Mouse (Mus musculus) heart, postnatal 36 days (tissue): ENCODE results near the gene Cx3cr1. TPM values are rescaled to one million over a fixed set of nuclear protein-coding genes. Genes with fewer than 3 reads are reported as not detected.
A peak's percentile ranks its signal among the peaks of the same experiment; 100 is the strongest.
"Not testable (repeated sequence)": the region's sequence is repeated elsewhere in the genome, so short reads cannot be mapped to it uniquely, and the experiment has no call there.

Experiments
- DNase-seq, 2 experiments: peaks; one replicate each; pipeline ENCODE4 v3.0.0; 2021 to 2022
- intact Hi-C: fragments of 180-260 bp; cut with DNase I; formaldehyde crosslinking; loops from one replicate; pipeline ENCODE4 v1.15.1; 2025
- total RNA-seq, 2 experiments: library from RNA; stranded (reverse); gene quantifications; 2 replicates each; pipeline ENCODE4 v1.2.3; 2021

The Cx3cr1 gene
- total RNA-seq, result 1 to 10 TPM; 3.1 to 5.4 TPM

DNA sequence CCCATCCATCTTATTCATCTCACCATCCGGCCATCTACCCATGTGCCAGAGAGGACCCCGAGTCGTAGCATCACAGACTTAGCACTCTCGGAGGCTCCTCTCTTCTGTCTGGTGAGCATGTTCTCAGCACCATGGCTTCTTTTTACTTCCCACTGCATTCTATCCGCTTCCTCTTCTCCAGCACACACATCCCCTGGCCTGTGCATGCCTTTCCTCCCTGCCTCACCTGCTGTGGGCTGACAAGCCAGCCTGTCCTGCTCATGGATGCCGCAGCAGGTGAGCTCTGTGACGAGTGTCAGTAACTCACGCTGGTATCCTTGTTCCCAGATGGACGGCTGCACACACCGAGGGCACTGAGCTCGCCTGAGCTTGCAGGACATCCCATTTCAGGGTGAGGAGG is at the start of gene Cx3cr1:
Gene Cx3cr1, minus strand, starts transcription at position 101 of the 400 bp plus-strand sequence.
- intact Hi-C loops, result loop anchor here (5.0 kb wide), 1 partner anchor 157 kb away; no protein-coding TSS in a partner anchor
- DNase-seq, result no peak

DNA sequence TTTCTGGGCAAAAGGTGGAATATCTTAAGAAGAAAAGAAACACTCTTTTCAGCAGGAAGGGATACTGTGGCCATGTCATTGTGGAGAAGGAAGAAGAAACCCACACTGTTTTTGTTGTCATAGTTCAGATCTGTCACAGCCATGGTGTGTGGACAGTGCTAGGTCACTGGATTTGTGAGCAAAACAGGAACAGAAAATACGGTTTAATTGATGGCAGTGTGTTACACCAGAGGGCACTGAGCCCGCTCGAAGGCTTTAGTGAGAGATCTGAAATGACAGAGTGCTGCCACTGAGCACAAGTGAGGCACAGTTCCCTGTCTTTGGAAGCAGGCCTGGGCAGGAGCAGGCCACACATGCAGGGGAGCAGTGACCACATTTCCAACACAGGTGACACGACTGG is 48.5 kb upstream of the Cx3cr1 start:
- intact Hi-C loops, result no loop called here
- DNase-seq, result no peak

DNA sequence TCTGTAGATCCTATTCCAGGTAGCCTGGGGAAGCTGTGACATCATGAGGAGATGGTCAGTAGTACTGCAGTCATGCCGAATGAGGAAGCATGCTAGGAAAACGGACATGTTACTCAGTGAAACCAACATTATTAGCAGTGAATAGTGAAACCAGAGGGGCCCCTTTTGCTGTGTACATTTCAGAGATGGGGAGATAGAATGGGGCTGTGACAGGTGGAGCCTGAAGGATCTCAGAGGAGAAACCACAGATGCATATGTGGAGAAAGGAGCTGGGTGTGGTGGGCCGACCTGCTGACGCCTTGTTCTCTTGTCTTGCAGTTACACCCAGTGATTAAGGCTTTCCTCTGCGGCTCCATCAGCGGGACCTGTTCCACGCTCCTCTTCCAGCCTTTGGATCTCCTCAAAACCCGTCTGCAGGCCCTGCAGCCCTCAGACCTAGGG is 46.5 kb upstream of the Cx3cr1 start:
- DNase-seq, result no peak
- intact Hi-C loops, result no loop called here

DNA sequence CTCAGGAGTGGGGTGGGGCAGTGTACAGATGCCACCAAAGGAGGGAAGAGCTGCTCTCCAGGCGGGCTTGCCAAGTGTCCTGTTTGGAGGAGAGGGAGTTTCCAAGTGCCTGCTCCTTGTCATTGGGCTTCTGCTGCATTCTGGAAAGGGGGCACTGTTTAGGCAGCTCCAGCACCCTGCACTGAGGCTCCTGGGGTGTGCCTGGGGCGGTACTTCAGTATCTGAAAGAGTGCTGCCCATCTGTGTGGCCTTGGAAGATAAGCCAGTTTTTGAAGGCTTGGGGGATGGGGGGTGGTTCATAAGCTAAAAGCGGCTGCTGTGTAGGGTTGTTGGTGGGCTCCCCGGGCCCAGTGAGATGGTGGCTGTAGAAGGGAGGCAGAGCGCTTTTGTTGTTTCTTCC is 45.9 kb upstream of the Cx3cr1 start:
- no peak for DNase-seq
- intact Hi-C loops, result no loop called here

DNA sequence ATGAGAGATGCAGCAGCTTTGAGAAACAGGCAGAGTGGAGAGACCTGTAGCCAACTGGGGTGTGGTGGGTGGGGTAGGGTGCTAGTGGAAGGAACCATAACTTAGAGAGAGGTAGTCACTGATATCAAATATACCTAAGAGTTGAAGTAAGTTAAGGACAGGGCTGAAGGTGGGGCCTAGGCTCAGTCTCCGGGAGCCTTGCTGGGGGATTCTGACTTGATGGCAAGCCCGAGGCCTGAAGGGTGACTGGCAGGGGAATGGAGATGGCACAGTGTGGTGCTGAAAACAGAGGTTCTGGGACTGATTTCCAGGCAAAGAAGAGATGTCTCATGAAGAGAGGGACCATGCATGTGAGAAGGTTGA is 45.1 kb upstream of the Cx3cr1 start:
- intact Hi-C loops, result no loop called here
- no peak for DNase-seq

DNA sequence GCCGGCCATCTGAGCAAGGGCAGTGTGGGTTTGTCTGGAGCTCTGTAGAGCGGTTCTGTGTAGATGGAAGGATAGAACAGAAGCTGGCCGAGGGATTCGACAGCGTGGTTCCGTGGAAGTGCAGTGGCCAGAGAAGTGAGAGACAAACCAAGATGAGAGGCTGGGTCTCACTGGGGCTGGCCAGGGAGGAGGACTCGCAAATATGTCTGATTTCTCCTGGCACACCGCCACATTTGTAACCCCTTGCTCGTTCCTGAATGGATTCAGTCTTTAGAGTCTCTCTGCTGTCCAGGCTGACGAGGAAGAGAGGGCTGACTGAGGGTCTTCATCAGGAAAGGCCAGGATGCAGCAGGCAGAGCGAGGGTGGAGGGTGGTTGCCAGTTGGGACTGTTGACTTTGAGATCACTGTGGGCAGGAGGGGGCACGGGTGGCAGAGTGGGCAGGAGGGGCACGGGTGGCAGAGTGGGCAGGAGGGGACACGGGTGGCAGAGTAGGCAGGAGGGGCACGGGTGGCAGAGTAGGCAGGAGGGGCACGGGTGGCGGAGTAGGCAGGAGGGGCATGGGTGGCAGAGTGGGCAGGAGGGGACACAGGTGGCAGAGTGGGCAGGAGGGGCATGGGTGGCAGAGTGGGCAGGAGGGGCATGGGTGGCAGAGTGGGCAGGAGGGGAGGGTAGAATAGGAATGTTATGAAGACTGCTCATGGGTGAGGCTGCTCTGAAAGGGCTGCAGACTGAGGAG is 44.5 kb upstream of the Cx3cr1 start:
- no peak for DNase-seq
- intact Hi-C loops, result no loop called here

DNA sequence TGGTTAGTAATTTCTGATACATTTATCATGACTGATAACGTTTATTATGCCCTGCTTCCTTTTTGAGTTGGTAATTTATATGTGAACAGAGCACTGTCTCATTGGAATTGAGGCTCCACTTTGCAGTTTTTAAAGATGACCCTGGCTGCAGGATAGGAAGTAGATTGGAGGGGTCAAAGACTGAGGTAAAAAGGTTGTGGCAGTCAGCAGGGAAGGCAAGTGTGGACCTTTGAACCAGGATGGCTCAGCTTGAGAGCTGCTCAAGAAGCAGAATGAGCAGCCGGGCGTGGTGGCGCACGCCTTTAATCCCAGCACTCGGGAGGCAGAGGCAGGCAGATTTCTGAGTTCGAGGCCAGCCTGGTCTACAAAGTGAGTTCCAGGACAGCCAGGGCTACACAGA is 43.8 kb upstream of the Cx3cr1 start:
- DNase-seq, result no peak
- intact Hi-C loops, result no loop called here

DNA sequence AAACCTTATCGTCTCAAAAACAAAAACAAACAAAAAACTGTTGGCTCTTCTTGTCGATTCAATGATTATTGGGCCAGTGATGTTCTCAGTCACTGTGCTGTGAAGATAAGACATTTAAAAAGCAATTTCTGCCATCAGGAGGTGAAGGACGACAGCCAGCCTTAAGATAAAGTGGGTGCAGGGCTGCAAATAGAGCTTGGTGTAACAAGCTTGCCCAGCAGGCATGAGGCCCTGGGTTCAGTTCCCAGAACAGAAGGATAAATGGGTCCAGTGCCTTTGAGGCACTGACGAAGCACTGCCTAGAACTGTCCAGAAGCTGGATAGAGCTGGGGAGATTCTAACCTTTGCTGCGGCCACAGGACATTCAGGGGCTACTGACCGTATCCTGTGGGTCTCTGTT is 42.8 kb upstream of the Cx3cr1 start:
- DNase-seq, result no peak
- intact Hi-C loops, result no loop called here

DNA sequence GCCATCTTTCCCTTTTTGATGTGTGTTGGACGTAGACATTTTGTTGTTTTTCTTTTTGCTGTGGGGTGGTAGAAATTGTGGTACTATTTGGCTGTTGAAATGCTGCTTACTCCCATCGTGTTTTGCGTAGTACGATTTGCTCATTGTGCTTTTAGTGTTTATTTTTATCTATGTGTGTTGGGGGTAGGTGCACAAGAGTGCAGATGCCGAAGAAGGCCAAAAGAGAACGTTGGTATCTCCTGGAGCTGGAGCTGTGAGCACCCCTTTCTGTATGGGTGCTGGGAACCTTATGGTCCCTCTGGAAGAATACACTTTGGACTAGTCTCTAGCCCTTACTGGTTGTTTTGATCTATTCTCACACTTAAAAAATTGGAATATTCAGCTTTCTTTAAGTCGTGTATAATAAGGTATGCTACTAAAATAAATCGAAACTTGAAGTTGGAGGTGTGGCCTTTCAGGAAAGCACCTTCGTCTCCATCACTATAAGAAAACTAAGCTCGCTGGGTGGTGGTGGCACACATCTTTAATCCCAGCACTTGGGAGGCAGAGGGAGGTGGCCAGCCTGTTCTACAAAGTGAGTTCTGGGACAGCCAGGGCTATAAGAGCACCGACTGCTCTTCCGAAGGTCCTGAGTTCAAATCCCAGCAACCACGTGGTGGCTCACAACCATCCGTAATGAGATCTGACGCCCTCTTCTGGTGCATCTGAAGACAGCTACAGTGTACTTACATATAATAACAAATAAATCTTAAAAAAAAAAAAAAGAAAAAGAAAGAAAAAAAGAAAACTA is 41.7 kb upstream of the Cx3cr1 start:
- intact Hi-C loops, result loop anchor here (2.0 kb wide), 1 partner anchor 59 kb away; no protein-coding TSS in a partner anchor

DNA sequence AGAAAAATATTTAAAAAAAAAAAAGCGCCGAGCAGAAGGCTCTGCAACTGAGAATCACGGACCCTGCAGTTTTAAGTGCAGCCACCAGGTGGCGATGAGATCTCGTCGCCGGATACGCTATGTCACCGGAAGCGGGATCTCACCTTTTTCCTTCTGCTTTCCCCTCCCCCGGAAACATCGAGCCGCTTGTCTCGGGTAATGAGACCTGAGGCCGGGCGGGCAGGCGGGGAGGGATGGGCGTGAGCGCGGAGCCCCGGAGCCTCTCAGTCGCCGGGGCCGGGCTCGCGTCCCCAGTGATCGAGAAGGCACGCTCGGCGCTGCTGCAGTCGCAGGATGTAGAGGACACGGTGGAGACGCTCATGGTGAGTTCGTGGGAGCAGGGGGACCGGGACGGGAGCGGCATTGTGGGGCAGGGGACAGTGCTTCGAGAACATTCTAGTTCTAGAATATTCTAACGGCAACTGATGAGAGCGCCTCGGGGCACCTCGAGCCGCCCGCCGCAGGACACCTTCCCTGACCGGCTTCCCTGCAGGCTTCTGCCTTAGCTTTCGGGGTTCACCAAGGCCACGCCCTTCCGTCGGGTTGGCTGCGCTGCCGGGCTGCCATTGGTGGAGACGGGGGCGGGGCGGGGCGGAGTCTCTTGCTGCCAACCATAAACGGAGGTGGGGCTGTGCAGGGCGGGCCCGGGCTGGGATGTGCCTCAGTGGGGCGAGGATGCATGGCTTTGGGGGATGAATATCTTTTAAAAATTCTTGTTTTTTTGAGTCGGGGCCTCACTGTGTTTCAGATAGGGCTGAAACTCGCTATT is 40.7 kb upstream of the Cx3cr1 start, which contains the start of gene Slc25a38:
Gene Slc25a38, plus strand, starts transcription at position 164 of the 808 bp plus-strand sequence.
- peak; percentile 91 to 93 for DNase-seq
- intact Hi-C loops, result loop anchor here (2.0 kb wide), 1 partner anchor 60 kb away; no protein-coding TSS in a partner anchor

More for the DNA sequence above, 41.7 kb upstream of the Cx3cr1 start:
- no peak for DNase-seq

DNA sequence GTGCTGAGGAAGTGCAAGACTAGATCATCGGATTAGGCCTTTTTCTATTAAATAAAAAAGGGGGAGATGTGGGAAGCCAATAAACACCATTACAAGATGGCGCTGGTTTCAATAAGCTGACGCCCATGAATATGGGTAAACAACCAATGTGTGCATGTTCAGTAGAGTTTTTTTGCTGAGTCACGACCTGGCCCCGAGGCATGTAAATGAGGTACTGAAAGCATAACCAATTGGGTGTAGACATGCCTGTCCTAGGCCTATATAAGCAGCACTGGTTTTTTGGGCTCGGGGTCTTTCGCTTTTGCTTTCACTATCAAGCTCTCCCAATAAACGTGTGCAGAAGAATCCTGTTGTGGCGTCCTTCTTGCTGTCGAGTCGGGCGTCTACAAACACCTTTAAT is 39.3 kb upstream of the Cx3cr1 start:
- not testable (repeated sequence) for DNase-seq

DNA sequence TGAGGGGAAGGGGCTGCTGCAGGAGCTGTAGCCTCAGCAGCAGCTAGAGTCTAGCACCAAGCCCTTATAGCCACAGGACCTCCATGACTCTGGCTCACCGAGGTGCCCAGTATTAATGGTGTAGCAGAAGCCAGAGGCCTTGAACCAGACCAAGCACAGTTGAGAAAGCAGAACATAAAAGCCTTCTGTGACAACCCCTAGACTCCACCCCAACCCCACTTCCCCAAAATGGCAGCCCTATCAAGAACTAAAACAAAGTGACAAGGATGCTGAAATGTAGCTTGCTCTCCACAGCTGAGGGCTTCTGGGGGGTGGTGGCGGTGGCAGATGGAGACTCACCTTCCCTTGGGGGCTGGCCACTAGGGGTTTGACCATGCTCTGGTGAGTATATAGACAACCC is 31.5 kb upstream of the Cx3cr1 start:
- DNase-seq, result no peak
- intact Hi-C loops, result no loop called here

More for the DNA sequence above, 39.3 kb upstream of the Cx3cr1 start:
- intact Hi-C loops, result not testable (repeated sequence)

DNA sequence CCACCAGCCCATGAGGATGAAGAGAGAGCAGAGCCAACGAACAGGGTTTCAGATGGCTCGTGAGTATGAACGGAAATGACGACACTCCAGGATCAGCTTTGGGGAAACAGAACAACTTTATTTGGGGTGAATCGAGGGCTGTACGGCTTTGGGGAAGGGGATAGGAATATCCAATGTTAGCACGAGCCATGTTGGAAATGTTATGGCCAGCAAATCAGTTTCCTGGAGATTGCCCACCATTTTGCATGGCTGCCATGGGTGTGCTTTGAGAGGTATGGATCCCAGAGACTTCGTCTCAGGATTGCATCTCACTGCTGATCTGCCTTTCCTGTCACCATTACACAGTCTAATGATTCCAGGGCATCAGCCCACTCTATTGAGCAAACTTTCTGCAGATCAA is 29.6 kb upstream of the Cx3cr1 start:
- intact Hi-C loops, result loop anchor here (2.0 to 5.0 kb wide), 2 partner anchors 71 to 137 kb away; no protein-coding TSS in a partner anchor

DNA sequence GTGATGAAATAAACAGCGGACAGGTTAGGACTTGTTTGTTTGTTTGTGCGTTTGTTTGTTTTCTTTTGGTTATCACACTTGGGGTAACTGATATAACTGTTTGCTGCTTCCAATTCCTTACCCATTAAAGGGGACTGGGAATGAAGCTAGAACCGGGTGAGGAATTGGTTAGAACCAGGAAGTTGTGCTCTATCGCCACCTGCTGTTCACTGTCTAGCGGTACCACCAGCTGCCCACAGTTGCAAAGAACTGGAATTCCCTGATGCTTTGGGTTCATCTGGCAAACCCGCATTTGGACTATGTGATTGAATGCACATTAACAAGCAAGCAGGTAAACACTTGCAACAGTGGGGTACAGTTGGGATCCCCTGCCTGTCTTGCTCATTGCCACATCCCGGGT is 29.0 kb upstream of the Cx3cr1 start:
- DNase-seq, result peak; percentile 67 to 73
- intact Hi-C loops, result loop anchor here (2.0 to 5.0 kb wide), 2 partner anchors 70 to 136 kb away; no protein-coding TSS in a partner anchor

More for the DNA sequence above, 29.6 kb upstream of the Cx3cr1 start:
- DNase-seq, result no peak

DNA sequence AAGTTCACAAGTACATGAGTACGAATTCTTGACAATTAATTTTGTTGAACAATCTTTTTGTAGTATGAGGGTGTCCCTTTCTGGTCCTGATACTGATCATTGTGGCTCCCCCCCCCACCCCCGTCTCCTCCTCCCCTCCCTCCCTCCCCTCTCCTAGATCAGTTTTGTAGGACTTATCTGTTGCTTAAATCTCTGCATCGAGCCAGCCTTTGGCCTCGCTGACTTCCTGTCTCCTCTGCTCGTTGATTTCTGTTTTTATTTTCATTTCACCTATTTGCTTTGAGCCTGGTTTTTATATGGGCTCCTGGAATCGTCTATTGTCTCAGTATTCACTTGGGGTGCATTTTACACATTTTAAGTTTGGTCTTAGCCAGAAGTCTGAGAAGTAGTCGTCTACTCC is 26.2 kb upstream of the Cx3cr1 start:
- DNase-seq, result no peak
- intact Hi-C loops, result loop anchor here (5.0 kb wide), 1 partner anchor 134 kb away; no protein-coding TSS in a partner anchor

DNA sequence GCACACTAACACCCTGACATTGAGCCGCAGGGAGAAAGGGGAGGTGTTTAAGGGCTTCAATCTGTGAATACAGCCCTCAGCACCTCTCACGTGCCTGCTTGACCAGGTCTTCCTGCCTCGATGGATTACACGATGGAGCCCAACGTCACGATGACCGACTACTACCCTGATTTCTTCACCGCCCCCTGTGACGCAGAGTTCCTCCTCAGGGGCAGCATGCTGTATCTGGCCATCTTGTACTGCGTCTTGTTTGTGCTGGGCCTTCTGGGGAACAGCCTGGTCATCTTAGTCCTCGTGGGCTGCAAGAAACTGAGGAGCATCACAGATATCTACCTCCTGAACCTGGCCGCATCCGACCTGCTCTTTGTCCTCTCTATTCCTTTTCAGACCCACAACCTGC is 24.0 kb upstream of the Cx3cr1 start:
- intact Hi-C loops, result no loop called here
- DNase-seq, result no peak

DNA sequence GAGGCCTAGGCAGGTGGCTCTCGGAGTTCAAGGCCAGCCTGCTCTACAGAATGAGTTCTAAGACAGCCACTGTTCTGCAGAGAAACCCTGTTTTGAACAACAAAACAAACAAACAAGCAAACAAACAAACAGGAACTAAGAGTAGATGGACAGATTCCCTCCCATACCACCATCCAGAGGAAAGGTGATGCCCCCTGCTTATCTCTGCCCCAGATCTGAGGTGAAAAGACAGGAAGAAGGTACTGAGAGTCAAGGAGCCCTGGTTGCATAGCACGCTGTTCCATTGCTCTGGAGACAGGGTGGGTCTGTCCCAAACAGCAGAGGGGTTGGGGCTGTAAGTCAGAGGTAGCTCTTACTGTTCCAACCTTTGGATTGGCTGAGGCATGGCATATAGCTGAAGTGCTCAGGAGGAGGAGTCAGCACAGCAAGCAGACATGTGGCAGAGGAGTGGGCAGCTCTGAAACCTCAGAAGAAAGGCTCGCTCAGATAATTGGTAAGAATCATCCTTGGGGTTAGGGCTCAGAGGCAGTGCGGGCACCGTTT is 22.1 kb upstream of the Cx3cr1 start, which contains the start of gene Ccr8:
Gene Ccr8, plus strand, starts transcription at position 419 of the 543 bp plus-strand sequence.
- no peak for DNase-seq
- intact Hi-C loops, result no loop called here

DNA sequence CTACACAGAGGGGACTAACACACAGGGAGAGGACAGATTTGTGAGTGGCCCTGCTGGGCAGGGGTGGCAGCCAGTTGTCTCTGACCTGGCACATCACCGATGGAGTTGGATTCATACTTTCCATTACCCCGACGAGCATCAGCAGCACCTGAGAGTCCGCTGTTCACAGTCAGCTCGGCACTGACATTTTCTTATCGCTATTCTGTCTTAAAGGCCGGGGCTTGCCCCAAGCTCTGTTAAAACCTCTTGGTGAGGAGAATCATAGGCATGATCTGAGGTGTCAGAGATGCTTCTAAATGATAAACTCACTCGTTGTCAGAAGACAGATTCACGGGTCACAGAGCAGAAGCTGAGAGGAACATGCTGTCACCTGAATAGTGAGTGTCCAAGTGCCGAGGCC is 21.4 kb upstream of the Cx3cr1 start:
- intact Hi-C loops, result no loop called here
- DNase-seq, result no peak

DNA sequence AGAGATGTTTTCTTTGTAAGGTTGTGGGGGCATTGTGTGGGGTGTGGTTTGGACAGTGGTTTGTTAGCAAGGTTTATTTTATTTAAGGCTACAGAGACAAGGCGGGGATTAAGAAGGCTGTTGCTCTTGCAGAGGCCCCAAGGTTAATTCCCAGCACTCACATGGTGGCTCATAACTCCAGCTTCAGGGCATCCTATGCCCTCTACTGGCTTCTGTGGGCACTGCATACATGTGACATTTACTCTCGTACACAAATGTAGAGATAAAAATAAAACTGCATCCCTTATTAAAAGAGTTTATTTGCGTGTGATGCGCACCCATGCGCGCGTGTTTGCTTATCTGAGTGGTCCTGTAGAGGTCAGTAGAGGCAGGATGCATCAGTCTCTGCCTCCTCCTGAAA is 19.4 kb upstream of the Cx3cr1 start:
- intact Hi-C loops, result no loop called here
- DNase-seq, result no peak

DNA sequence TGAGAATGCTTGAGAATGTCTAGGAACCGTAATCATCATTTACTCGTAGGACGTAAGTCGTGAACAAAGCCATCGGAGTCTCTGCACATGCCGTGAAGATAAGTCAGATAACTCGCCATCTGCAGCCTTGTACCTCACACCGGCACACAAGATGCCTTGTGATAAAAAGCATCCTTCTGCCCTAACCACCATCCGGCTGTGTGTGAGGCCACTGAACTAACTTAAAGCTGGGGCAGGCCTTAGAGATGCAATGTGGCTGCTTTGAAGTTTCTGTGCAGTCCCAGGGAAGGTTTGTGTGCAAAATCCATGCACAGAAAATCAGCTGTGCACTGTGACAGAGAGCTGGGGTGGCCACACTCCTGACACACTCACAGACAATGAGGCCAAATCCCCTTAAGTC is 14.7 kb upstream of the Cx3cr1 start:
- intact Hi-C loops, result no loop called here
- no peak for DNase-seq
